Mouse (Mus musculus) G1E (cell line): ENCODE results near the gene Ski.

Experiments used
- CTCF ChIP-seq: IDR thresholded peaks from 2 replicates; pipeline ENCODE4 v1.5.1; 2012; ENCODE audit warnings: low read depth, low read length, inconsistent platforms, mixed read lengths
- TAL1 ChIP-seq: conservative IDR thresholded peaks from 2 replicates; pipeline ENCODE4 v1.6.1; 2012; ENCODE audit warnings: low read depth, low read length, inconsistent platforms, mixed read lengths

DNA sequence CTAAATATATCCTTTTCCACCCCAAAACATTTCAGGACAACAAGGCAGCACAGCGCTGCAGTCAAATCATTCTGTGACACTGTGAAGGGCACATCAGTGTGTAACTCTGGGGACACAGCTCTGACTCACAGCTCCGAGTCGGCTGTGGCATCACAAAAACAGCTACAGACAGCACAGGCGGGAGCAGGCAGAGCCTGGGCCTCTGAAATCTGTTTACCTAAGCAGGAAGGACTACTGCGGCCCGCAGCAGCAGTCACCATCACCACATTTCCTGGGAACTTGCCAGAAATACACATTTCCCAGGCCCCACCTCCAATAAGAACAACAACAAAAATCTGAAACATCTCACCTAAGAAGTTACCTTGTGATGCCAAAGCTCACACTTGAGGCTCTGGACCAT lies 24.7 kb downstream of the Ski start:
- no peak for TF ChIP-seq TAL1
- TF ChIP-seq CTCF, result no peak
